Mouse (Mus musculus) midbrain, embryonic 11.5 days (tissue): ENCODE data around the gene Fam178b. TPM values are rescaled to one million over a fixed set of nuclear protein-coding genes. Genes with fewer than 3 reads are reported as not detected.

ENCODE experiments used
- ATAC-seq: fragments of 200-750 bp; cut with Nextera tagmentation; 2 replicates; pipeline ENCODE4 v1.8.0; 2017; ENCODE audit warnings: moderate TSS enrichment, moderate library complexity; ENCODE audit not compliant: low FRiP score
- DNase-seq: peaks from one replicate; pipeline ENCODE4 v3.0.0; 2015; ENCODE audit warnings: low spot score; ENCODE audit errors: missing footprints
- H3K27ac ChIP-seq: fragments of 300-500 bp; sonication (generic); 2 replicates; pipeline ENCODE4 v1.5.1; 2014; ENCODE audit warnings: low read depth, low read length
- H3K27me3 ChIP-seq: fragments of 300-500 bp; sonication (generic); 2 replicates; pipeline ENCODE4 v1.6.1; 2014; ENCODE audit warnings: mild to moderate bottlenecking, low read length, moderate library complexity, mixed read lengths; ENCODE audit not compliant: control insufficient read depth, insufficient read depth
- H3K36me3 ChIP-seq: fragments of 300-500 bp; sonication (generic); 2 replicates; pipeline ENCODE4 v1.6.1; 2014; ENCODE audit warnings: mild to moderate bottlenecking, low read length, moderate library complexity, mixed read lengths; ENCODE audit not compliant: control insufficient read depth, insufficient read depth
- H3K4me1 ChIP-seq: fragments of 300-500 bp; sonication (generic); 2 replicates; pipeline ENCODE4 v1.6.1; 2014; ENCODE audit warnings: low read length; ENCODE audit not compliant: control insufficient read depth, insufficient read depth
- H3K4me2 ChIP-seq: fragments of 300-500 bp; sonication (generic); 2 replicates; pipeline ENCODE4 v1.6.1; 2014; ENCODE audit warnings: mild to moderate bottlenecking, moderate library complexity
- H3K4me3 ChIP-seq: fragments of 300-500 bp; sonication (generic); 2 replicates; pipeline ENCODE4 v1.5.1; 2014; ENCODE audit warnings: low read depth, low read length
- H3K9ac ChIP-seq: fragments of 300-500 bp; sonication (generic); 2 replicates; pipeline ENCODE4 v1.6.1; 2014; ENCODE audit warnings: low read length
- H3K9me3 ChIP-seq: fragments of 300-500 bp; sonication (generic); 2 replicates; pipeline ENCODE4 v1.6.1; 2016; ENCODE audit warnings: low read length; ENCODE audit not compliant: control insufficient read depth
- WGBS: fragments of 180-500 bp; shearing (Covaris S2); extraction: QIAGEN DNeasy Blood & Tissue Kit; methylation state at CpG from one replicate; pipeline ENCODE4 v1.1.7; 2014; 5-methylcytosine and 5-hydroxymethylcytosine counted together
- polyA plus RNA-seq: library from polyadenylated mRNA; unstranded; fragments of >200 nt; fragmentation: Nextera tagmentation; extraction: Ambion mirVana; gene quantifications from 2 replicates; pipeline ENCODE4 v1.2.1, GENCODE M21; 2014

The Fam178b gene
- polyA plus RNA-seq, 1 experiment from 2014 or later = 0.16 TPM

DNA sequence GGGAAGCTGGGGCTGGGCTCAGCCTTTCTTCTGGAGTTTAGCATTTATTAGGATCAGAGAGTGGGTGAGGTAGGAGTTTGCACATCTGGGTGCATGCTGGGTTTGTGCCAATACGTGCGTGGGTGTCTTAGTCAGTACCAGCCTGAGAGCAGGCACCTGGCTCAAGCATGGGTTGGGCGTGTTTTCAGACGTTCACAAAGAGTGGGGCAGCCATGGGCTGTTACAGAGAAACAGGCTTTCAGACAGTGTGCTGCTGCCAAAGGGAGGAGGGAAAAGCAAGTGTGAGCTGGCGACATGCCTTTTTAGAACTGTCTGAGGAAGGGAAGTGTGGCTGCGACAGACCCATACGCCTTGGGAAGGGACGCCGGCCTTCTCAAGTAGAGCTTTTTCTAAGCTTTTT lies 79.6 kb downstream of the Fam178b start:
- no peaks in the 10 kb centered on the region for H3K27me3 ChIP-seq
- no peak overlapping the region for H3K4me3 ChIP-seq
- no peak overlapping the region for H3K4me2 ChIP-seq
- H3K36me3 ChIP-seq = no peaks in the 10 kb centered on the region
- 79% methylated on average over 9 of the region's 9 CpGs for WGBS
- no peaks in the 10 kb centered on the region for H3K9me3 ChIP-seq
- H3K9ac ChIP-seq = no peak overlapping the region
- no peak overlapping the region for H3K27ac ChIP-seq
- DNase-seq (no peak), ATAC-seq (no peak)
- H3K4me1 ChIP-seq = no peaks in the 10 kb centered on the region

DNA sequence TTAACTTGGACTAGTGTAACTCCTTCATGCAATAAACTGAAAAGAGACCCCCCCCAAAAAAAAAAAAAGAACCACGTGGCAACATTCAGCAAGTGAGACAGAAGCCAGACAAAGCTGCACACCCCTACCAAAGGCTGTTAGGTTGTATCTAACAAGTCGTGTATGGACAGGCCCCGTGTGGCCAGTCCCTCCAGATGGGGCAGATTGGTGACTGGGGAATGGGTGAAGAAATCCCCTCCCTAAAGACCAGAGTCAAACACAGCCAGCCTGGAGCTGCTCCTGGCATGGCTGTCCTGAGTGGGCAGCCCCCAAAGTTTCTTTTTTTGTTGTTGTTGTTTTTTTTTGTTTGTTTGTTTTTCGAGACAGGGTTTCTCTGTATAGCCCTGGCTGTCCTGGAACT lies 80.7 kb downstream of the Fam178b start:
- H3K36me3 ChIP-seq = no peaks in the 10 kb centered on the region
- H3K27me3 ChIP-seq = no peaks in the 10 kb centered on the region
- no peaks in the 10 kb centered on the region for H3K4me1 ChIP-seq
- no peak overlapping the region for H3K9ac ChIP-seq
- H3K9me3 ChIP-seq = no peaks in the 10 kb centered on the region
- no peak overlapping the region for H3K4me2 ChIP-seq
- no peak overlapping the region for H3K4me3 ChIP-seq
- DNase-seq = peak; percentile 12
- H3K27ac ChIP-seq = no peak overlapping the region
- ATAC-seq = no peak
- WGBS = 75% methylated on average over 4 of the region's 4 CpGs

DNA sequence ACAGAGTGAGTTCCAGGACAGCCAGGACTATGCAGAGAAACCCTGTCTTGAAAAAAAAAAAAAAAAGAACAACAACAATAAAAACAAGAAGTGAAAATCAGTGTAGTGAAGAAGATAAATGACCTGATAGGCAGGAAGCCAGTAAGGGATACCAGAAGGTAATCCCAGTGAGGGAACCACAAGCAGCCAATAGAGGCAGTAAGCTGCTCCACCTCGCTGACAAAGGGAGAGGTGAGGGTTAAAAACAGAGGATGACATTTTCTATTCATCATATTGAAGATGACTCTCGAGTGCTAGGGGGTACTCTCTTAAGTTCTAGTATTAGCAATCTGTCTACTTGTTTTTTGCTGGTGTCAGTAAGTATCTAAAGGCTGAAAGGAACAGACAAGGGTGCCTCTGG lies 84.6 kb downstream of the Fam178b start:
- H3K27ac ChIP-seq = no peak overlapping the region
- H3K4me2 ChIP-seq = no peak overlapping the region
- H3K9ac ChIP-seq = no peak overlapping the region
- H3K27me3 ChIP-seq = no peaks in the 10 kb centered on the region
- WGBS = 76% methylated on average over 2 of the region's 2 CpGs
- H3K36me3 ChIP-seq = no peaks in the 10 kb centered on the region
- no peaks in the 10 kb centered on the region for H3K4me1 ChIP-seq
- no peak for ATAC-seq
- DNase-seq = peak; percentile 51
- no peaks in the 10 kb centered on the region for H3K9me3 ChIP-seq
- H3K4me3 ChIP-seq = no peak overlapping the region

DNA sequence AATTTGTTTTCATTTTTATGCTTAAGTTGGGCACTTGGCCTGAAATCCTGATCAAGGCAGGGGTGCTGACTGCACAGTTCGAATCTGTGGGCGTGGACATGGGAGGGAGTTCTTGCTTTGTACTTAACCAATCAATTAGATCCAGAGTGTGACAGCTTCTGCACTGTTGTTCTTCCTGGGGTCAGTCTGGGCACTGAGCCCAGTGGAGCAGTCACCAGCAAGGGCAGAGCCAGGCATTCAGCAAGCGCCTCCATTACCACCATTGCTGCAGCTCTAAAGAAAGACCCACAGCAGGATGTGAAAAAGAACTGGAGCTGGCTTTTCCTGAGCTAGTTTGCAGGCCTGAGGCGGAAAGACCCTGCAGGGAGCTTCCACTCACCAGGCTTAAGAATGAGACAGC lies 86.9 kb downstream of the Fam178b start:
- H3K9me3 ChIP-seq = no peaks in the 10 kb centered on the region
- peak; percentile 63; the same call in 1 of the 2 replicates for ATAC-seq
- no peaks in the 10 kb centered on the region for H3K4me1 ChIP-seq
- DNase-seq = peak; percentile 87
- H3K27ac ChIP-seq = no peak overlapping the region
- no peak overlapping the region for H3K9ac ChIP-seq
- H3K4me3 ChIP-seq = no peak overlapping the region
- no peaks in the 10 kb centered on the region for H3K36me3 ChIP-seq
- H3K4me2 ChIP-seq = no peak overlapping the region
- WGBS = 23% methylated on average over 4 of the region's 4 CpGs
- H3K27me3 ChIP-seq = no peaks in the 10 kb centered on the region

DNA sequence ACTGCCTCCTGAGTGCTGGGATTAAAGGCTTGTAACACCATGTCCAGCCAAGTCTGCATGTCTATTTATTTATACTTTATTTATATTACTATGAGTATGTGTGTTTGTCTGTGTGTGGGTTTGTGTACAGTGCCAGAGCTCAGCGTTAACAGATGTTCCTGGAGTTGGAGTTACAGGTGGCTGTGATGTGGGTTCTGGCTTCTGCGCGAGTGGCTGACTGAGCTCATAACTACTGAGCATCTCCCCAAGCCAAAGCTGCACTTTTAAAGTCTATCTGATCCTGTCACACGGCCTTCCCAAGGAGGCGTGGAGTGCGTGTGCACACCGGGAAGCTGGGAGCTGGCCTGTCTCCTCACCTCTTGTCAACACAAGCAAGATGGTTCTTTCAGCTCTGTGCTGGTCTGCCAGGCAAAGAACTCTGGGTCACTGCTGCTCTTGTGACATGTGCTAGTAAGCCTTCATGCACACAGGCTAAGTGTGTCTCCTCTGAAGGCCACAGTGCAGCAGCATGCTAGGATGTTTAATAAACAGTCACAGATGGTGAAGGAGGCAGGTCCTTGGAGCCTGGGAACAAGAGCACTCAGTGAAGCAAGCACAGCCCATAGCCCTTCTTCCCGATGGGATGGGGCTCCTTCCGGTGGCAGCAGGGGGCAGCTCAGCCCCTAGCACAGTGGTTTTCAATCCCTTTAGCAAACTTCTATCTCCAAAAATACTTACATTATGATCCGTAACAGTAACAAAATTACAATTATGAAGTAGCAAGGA lies 87.6 kb downstream of the Fam178b start:
- peak; percentile 31; the same call in 1 of the 2 replicates for ATAC-seq
- Histone ChIP-seq H3K4me1 (no peaks in the 10 kb centered on the region), H3K4me2 (no peak overlapping the region)

DNA sequence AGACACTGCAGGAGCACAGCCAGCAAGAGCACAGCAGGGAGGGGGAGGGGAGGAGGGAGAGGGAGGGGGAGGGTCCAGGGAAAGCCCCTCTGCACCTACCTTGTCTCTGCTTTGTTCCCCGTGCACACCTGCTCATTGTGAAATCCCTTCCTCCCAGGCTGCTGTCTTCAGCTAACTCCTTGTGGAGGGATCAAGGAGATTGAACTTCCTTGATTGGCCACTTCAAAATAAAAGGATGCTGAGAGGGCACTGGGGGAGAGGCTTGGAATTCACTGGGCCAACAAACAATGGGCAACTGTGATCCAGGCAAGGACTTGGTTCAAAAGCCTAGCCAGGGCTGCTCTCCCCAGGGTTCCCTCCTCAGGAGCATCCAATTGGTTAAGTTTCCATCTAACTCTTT lies 89.9 kb downstream of the Fam178b start:
- no peak overlapping the region for H3K4me3 ChIP-seq
- no peak overlapping the region for H3K27ac ChIP-seq
- no peak overlapping the region for H3K4me2 ChIP-seq
- DNase-seq = no peak
- no peaks in the 10 kb centered on the region for H3K27me3 ChIP-seq
- H3K36me3 ChIP-seq = no peaks in the 10 kb centered on the region
- H3K9ac ChIP-seq = no peak overlapping the region
- no peaks in the 10 kb centered on the region for H3K4me1 ChIP-seq
- ATAC-seq = no peak
- H3K9me3 ChIP-seq = no peaks in the 10 kb centered on the region
- 8% methylated on average over 1 of the region's 1 CpGs for WGBS

More for the DNA sequence above, 87.6 kb downstream of the Fam178b start:
- WGBS = 61% methylated on average over 10 of the region's 10 CpGs
- H3K9me3 ChIP-seq = no peaks in the 10 kb centered on the region
- no peaks in the 10 kb centered on the region for H3K27me3 ChIP-seq
- DNase-seq = no peak
- H3K9ac ChIP-seq = peak overlapping the region; percentile 16; the same call in 1 of the 2 replicates
- H3K4me3 ChIP-seq = no peak overlapping the region
- H3K27ac ChIP-seq = no peak overlapping the region; the same call in 1 of the 2 replicates
- no peaks in the 10 kb centered on the region for H3K36me3 ChIP-seq

DNA sequence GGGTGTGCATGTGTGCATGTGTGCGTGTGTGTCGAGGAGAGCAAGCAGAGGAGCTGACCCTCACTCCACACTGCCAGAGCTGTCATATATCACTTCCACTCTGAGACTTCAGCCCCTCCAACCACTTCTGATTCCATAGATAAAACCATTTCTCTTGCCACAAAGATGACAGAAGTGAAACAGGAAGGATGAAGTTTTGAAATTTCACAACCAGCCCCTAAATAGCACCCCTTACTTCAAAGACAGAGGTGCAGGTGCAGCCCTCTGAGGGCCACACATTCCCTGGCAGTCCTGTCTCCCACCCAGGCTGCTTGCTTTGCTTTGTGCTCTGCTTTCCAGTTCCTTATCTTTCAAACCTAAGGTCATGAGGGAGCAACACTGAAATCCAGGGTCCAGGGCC lies 91.6 kb downstream of the Fam178b start:
- no peak for ATAC-seq
- Histone ChIP-seq H3K4me2 (no peak overlapping the region), H3K9me3 (no peaks in the 10 kb centered on the region), H3K9ac (no peak overlapping the region), H3K4me1 (no peaks in the 10 kb centered on the region), H3K4me3 (no peak overlapping the region), H3K27ac (no peak overlapping the region), H3K27me3 (no peaks in the 10 kb centered on the region), H3K36me3 (no peaks in the 10 kb centered on the region)
- no peak for DNase-seq
- WGBS = 89% methylated on average over 2 of the region's 2 CpGs

DNA sequence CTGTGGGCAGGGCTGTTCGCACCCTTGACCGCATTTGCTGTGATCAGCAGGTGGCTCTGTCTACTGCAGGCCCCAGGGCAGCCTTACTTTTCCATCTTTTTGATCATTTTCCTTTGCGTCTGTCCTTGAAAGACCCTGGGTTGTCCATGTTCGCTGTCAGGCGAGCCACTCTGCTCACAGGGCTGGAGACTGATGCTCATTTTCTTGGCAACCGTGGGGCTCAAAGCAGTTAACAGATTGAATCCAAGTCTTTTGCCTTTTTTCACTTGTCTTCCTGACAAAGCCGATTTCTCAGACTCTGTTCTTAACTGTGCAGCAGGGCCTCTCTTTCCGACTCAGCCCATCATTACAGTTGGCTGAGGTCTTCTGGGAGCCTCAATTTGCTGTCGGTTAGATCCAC lies 92.3 kb downstream of the Fam178b start:
- WGBS = 70% methylated on average over 9 of the region's 9 CpGs
- ATAC-seq (no peak), DNase-seq (no peak)
- Histone ChIP-seq H3K9me3 (no peaks in the 10 kb centered on the region), H3K4me1 (no peaks in the 10 kb centered on the region), H3K9ac (no peak overlapping the region), H3K4me2 (no peak overlapping the region), H3K4me3 (no peak overlapping the region), H3K27ac (no peak overlapping the region), H3K36me3 (no peaks in the 10 kb centered on the region), H3K27me3 (no peaks in the 10 kb centered on the region)

DNA sequence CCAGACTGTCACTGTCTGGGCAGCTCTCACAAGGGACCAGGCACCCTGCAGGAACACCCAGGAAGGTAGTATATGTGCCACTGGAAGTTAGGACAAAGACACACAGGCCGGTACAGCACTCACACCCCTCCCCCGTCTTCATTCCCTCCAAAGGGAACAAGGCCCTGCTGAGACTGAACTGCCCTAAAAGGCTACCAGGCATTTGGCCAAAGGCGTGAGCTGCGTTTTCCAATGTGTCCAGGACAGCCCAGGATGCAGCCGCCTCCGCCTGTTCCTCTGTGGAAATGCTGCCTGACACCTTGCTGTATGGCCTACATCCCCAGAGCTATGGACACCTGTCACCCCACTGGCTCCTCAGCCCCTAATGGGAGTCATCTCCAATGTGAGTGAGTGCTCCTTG lies 93.5 kb downstream of the Fam178b start:
- no peaks in the 10 kb centered on the region for H3K27me3 ChIP-seq
- no peak overlapping the region for H3K4me3 ChIP-seq
- ATAC-seq (no peak), DNase-seq (no peak)
- no peaks in the 10 kb centered on the region for H3K36me3 ChIP-seq
- H3K4me1 ChIP-seq = no peaks in the 10 kb centered on the region
- no peaks in the 10 kb centered on the region for H3K9me3 ChIP-seq
- no peak overlapping the region for H3K9ac ChIP-seq
- no peak overlapping the region for H3K4me2 ChIP-seq
- WGBS = 45% methylated on average over 6 of the region's 6 CpGs
- H3K27ac ChIP-seq = no peak overlapping the region
